Mouse (Mus musculus): Measurements from ENCODE around the gene H2-Oa.

- TF ChIP-seq GATA1 (IDR thresholded peaks at IDR 0.05; ENCODE audit: borderline replicate concordance, low read length) (no peak), FLI1 (IDR thresholded peaks at IDR 0.05; ENCODE audit: low read length) (no peak)
Observed at GRCm38 (mm10) chr17:34143033-34143432, 50.9 kb downstream of the H2-Oa start, which contains the start of gene H2-DMb2.
